In the genomic region with DNA sequence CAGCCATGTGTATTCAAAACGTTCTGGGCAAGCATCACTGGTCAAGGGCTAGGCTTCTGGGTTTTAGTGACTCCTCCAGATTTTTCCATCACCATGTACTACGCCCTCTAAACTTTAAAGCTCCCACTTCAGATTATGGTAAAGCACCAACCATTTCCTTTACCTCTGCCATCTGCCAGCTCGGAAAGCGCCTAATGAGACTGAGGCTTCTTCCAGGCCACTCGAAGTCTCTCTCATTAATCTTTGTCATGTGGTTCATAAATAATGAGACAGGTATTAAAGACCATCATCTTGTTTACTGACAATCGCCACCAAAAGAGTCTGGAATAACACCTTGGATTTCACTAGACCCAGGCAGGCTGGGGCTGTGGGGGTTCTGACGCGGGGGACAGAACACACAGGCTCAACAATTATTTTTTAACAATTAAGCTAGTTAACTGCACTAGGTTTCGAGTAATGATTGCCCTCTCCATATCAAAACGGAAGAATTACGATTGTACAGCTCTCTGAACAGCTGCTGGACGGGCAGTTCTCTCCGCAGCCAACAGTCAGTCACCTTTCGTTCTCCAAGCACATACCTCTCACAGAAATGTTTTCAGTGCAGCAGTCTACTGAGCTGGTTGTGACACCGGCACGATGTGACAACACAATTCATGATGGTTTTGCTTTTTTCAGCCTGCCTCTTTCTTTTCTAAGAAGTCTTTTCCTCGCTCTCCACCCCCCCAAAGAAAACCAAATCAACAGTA, we compare ENCODE assay signal across 8 mouse cellular contexts.
DNase-seq lines count a peak whose midpoint lies in the region; ATAC-seq and TF ChIP-seq lines count a peak whose summit lies in the region.

No protein-coding gene starts in this region.

- no peaks in the 10 kb centered on the region for H3K9me3 ChIP-seq in heart, embryonic 12.5 days (replicated peaks)
- no peaks in the 10 kb centered on the region for H3K9me3 ChIP-seq in limb, embryonic 12.5 days

- WGBS in heart, embryonic 12.5 days: 59% methylated on average over 17 of the region's 17 CpGs
- 46% methylated on average over 17 of the region's 17 CpGs for WGBS in limb, embryonic 12.5 days

- peaks cover 6% of the 10 kb centered on the region for H3K79me2 ChIP-seq in myocyte (ENCODE audit: control insufficient read depth, insufficient read depth)

- H3K4me1 ChIP-seq in heart, embryonic 12.5 days (replicated peaks): peaks cover 29% of the 10 kb centered on the region
- H3K4me1 ChIP-seq in limb, embryonic 12.5 days (replicated peaks): peaks cover 12% of the 10 kb centered on the region

- H3K4me2 ChIP-seq in heart, embryonic 12.5 days: peak overlapping the region; percentile 64
- peak overlapping the region; percentile 56 for H3K4me2 ChIP-seq in limb, embryonic 12.5 days
- peak overlapping the region; percentile 67 for H3K4me2 ChIP-seq in myocyte (ENCODE audit: low read depth)

- no peaks in the 10 kb centered on the region for H3K27me3 ChIP-seq in heart, embryonic 12.5 days (replicated peaks)
- no peaks in the 10 kb centered on the region for H3K27me3 ChIP-seq in limb, embryonic 12.5 days
- H3K27me3 ChIP-seq in myocyte (ENCODE audit: control insufficient read depth, insufficient read depth, insufficient read length): no peaks in the 10 kb centered on the region

- H3ac ChIP-seq in myocyte (ENCODE audit: control insufficient read depth, insufficient read length): no peak overlapping the region

- DNase-seq in heart, adult 8-10 months (ENCODE audit: low spot score): peak; percentile 26
- no peak for DNase-seq in heart, postnatal 4 days
- peak; percentile 22 for DNase-seq in brain, adult 2 months (ENCODE audit: low read depth, low spot score)
- no peak for DNase-seq in spleen, postnatal 14 days (ENCODE audit: low spot score in 2 of 2)
- no peak for DNase-seq in thymus, postnatal 0 days (ENCODE audit: low spot score)

- peak overlapping the region; percentile 50 for H3K4me3 ChIP-seq in heart, embryonic 12.5 days
- H3K4me3 ChIP-seq in limb, embryonic 12.5 days (replicated peaks): peak overlapping the region; percentile 47
- H3K4me3 ChIP-seq in myocyte: peak overlapping the region; percentile 14

- H3K27ac ChIP-seq in heart, embryonic 12.5 days (ENCODE audit: poor library complexity, severe bottlenecking): peak overlapping the region; percentile 84
- peak overlapping the region; percentile 86 for H3K27ac ChIP-seq in limb, embryonic 12.5 days

- no peak for TF ChIP-seq POLR2A in myocyte (IDR thresholded peaks at IDR 0.05; ENCODE audit: insufficient read length, low read depth)

- peak overlapping the region; percentile 54 for H3K9ac ChIP-seq in heart, embryonic 12.5 days
- H3K9ac ChIP-seq in limb, embryonic 12.5 days (replicated peaks): peak overlapping the region; percentile 59

- no peaks in the 10 kb centered on the region for H3K36me3 ChIP-seq in heart, embryonic 12.5 days
- H3K36me3 ChIP-seq in limb, embryonic 12.5 days: no peaks in the 10 kb centered on the region
- H3K36me3 ChIP-seq in myocyte (ENCODE audit: control insufficient read depth, insufficient read depth): no peaks in the 10 kb centered on the region

- ATAC-seq in heart, embryonic 12.5 days (ENCODE audit: insufficient number of reproducible peaks, low FRiP score): no peak
- no peak for ATAC-seq in limb, embryonic 12.5 days (ENCODE audit: insufficient number of reproducible peaks, insufficient read depth, low FRiP score, low TSS enrichment, low read depth)

TF ChIP-seq in myocyte, 11 proteins besides CTCF, POLR2A, EP300 and RAD21:
- TF ChIP-seq E2F4 (IDR thresholded peaks at IDR 0.05; ENCODE audit: insufficient read depth) (no peak), TCF3 (IDR thresholded peaks at IDR 0.05; ENCODE audit: insufficient read length, low read depth) (no peak), MYOG (IDR thresholded peaks at IDR 0.05; ENCODE audit: control insufficient read depth in 1 of 3, insufficient read depth in 1 of 3, insufficient read length in 2 of 3, low read depth in 2 of 3) (no peak), POLR2AphosphoS2 (IDR thresholded peaks at IDR 0.05; ENCODE audit: insufficient read length, low read depth) (no peak), CEBPB (IDR thresholded peaks at IDR 0.05; ENCODE audit: insufficient read depth, poor library complexity, severe bottlenecking) (no peak), MYOD1 (IDR thresholded peaks at IDR 0.05; ENCODE audit: control insufficient read depth in 1 of 3, insufficient read length in 2 of 3, low read depth in 2 of 3) (no peak), MAX (IDR thresholded peaks at IDR 0.05; ENCODE audit: low read depth) (no peak), SRF (IDR thresholded peaks at IDR 0.05; ENCODE audit: control insufficient read depth, insufficient read length, low read depth) (no peak), REST (IDR thresholded peaks at IDR 0.05; ENCODE audit: insufficient read depth, insufficient read length) (no peak), USF1 (IDR thresholded peaks at IDR 0.05; ENCODE audit: low read depth) (no peak), TCF12 (IDR thresholded peaks at IDR 0.05; ENCODE audit: insufficient read depth, poor library complexity, severe bottlenecking) (no peak)

Comparison
In these comparisons a context has a peak if more than half of its experiments do, and no peak if none do; other contexts are left out.
1. DNase-seq: peak in heart, adult 8-10 months (single experiment) and brain, adult 2 months (single experiment); none in heart, postnatal 4 days (single experiment), spleen, postnatal 14 days (0 of 2) and thymus, postnatal 0 days (single experiment).
2. Peak in every context shown above with its lines, with median percentiles within 50 percentile points of each other: H3K4me2 ChIP-seq and H3K4me3 ChIP-seq.